Mouse (Mus musculus) spleen, postnatal 10 days (tissue): ENCODE measurements at regions not wholly inside any gene's neighbourhood (a gene's known extent, or its start where the extent isn't known, plus 50 kb on each side); places are given as distances from the start of the nearest gene placed in this dataset.

Source experiments
- DNase-seq, 2 experiments: peaks; one replicate each; pipeline ENCODE4 v3.0.0; 2021 to 2022; ENCODE audit warnings: low spot score in 2 of 2

GRCm38 (mm10) chr1:158161533-158161932, 194.6 kb downstream of the Brinp2 start:
- no peak for DNase-seq

GRCm38 (mm10) chr1:158163411-158163810, 192.7 kb downstream of the Brinp2 start:
- DNase-seq = no peak

DNA sequence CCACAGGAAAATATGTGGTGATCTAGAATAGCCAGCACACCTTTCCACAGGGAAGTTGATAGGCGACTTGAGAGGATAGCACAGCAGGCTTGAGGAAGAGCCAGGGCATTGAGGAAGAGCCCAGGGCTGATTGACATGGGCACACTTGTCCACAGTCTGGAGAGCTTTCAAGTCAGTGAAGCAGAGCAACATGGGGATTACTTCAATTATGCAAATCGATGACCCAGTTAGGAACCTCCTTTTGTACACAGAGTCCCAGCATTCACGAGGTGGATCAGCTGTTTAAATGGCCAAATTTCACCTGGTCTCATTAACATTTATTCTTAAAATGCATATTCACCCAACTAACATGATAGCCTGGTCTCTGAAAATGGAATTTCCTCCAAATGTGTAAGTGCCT, 186.1 kb downstream of the Brinp2 start:
- no peak for DNase-seq

- DNase-seq = no peak
These were observed 176.0 kb downstream of the Brinp2 start for GRCm38 (mm10) chr1:158180095-158180494.

- DNase-seq = no peak
These were observed 174.8 kb downstream of the Brinp2 start for GRCm38 (mm10) chr1:158181296-158181695.

GRCm38 (mm10) chr1:158187651-158188050, 168.5 kb downstream of the Brinp2 start:
- DNase-seq = no peak

DNA sequence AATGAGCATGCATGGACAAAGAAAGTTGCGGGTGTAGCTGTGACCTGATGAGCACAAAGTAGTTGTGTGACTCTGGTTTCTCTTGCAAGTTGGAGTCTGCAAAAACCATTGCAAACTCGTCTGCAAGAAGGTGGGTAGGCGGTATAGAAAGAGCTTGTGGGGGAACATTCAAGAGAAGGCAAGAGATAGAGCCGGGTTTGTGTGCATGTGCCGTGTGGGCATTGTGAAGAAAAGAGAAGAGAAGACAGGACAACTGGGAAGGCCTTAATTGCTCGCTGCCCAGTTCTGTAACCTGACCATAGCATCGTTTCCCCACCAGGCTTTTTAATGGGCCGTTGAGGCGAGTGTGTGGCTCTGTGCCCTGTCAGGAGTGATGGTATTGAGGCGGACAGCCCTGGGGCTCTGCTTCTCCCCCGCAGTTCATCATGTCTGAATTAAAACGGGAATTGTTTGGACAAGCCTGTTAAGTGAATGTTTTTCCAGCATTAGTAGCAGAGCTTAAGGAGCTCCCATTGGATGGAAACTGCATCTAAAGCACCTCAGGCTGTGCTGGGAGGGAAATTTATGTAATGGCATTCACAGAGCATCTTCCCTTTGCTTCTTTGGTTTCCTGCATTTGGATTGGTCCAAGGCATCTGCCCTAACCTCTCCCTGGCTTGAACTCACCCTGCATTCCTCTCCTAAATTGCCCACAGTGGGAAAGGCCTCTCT, 163.1 kb downstream of the Brinp2 start:
- DNase-seq = no peak

DNA sequence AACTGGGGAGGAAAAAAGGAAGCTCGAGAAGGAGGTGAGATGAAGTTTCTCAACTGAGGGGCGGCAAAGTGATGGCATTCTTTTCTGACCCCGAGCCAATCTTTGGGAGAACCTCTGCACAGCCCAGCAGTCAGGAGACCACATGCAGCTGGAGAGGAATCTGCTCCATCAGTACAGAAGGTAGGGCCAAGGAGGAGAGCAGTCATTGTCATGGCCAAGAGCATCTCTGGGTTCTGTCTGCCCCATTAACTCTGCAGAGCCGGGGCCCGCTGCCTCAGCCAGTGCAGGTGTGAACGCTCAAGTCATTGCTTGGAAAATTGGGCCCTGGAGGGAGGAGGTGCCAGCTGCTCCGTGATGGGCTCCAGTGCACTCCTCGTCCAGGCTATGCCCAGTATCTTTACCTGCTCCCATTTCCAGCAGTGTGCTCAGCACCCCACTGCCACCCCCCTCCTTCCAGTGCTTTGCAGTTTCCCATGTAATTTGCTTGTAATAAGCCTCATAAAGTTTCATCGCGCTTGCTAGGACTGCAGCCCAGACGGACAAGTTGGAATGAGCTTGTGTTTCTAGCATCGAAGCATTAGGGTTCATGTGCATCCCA, 162.1 kb downstream of the Brinp2 start:
- no peak for DNase-seq
